Mouse (Mus musculus): Measurements from ENCODE around the gene Pcx. TPM values are rescaled to one million over a fixed set of nuclear protein-coding genes. Genes with fewer than 3 reads are reported as not detected.

Pcx gene
- polyA plus RNA-seq, 1 experiment from 2014 or later, result 18.6 TPM

- Histone ChIP-seq H3K4me1 (replicated peaks; ENCODE audit: control insufficient read depth, insufficient read depth, low read length) (peaks cover 13% of the 10 kb centered on the region), H3K9me3 (ENCODE audit: control insufficient read depth, low read length) (no peaks in the 10 kb centered on the region), H3K9ac (ENCODE audit: low read depth, low read length) (no peak overlapping the region), H3K4me3 (ENCODE audit: low read depth, low read length) (no peak overlapping the region), H3K27ac (ENCODE audit: low read depth, low read length) (no peak overlapping the region), H3K27me3 (replicated peaks; ENCODE audit: control insufficient read depth, insufficient read depth, low read length) (peaks cover 2% of the 10 kb centered on the region; the same call in 1 of the 2 replicates), H3K4me2 (no peak overlapping the region), H3K36me3 (ENCODE audit: control insufficient read depth, insufficient read depth, low read length) (peaks cover 15% of the 10 kb centered on the region; the same call in 1 of the 2 replicates)
- WGBS, result 85% methylated on average over 7 of the region's 7 CpGs
- ATAC-seq (replicated peaks; ENCODE audit: low FRiP score) (no peak), DNase-seq (ENCODE audit: low spot score) (no peak)
Observed at GRCm38 (mm10) chr19:4620721-4621120, 110.4 kb downstream of the Pcx start.

- Histone ChIP-seq H3K4me1 (replicated peaks; ENCODE audit: control insufficient read depth, insufficient read depth, low read length) (peaks cover 13% of the 10 kb centered on the region), H3K4me2 (no peak overlapping the region), H3K36me3 (ENCODE audit: control insufficient read depth, insufficient read depth, low read length) (peaks cover 15% of the 10 kb centered on the region; the same call in 1 of the 2 replicates), H3K27me3 (replicated peaks; ENCODE audit: control insufficient read depth, insufficient read depth, low read length) (no peaks in the 10 kb centered on the region), H3K9ac (ENCODE audit: low read depth, low read length) (no peak overlapping the region), H3K9me3 (ENCODE audit: control insufficient read depth, low read length) (no peaks in the 10 kb centered on the region), H3K27ac (ENCODE audit: low read depth, low read length) (no peak overlapping the region), H3K4me3 (ENCODE audit: low read depth, low read length) (no peak overlapping the region)
- WGBS, result 89% methylated on average over 5 of the region's 5 CpGs
- ATAC-seq (replicated peaks; ENCODE audit: low FRiP score), result no peak
- DNase-seq (ENCODE audit: low spot score), result no peak
Observed at GRCm38 (mm10) chr19:4622780-4623179, 112.5 kb downstream of the Pcx start.

GRCm38 (mm10) chr19:4623419-4623818 is 113.1 kb downstream of the Pcx start:
- no peak overlapping the region for H3K9ac ChIP-seq (ENCODE audit: low read depth, low read length)
- 92% methylated on average over 9 of the region's 9 CpGs for WGBS
- H3K4me1 ChIP-seq (replicated peaks; ENCODE audit: control insufficient read depth, insufficient read depth, low read length), result peaks cover 17% of the 10 kb centered on the region
- H3K9me3 ChIP-seq (ENCODE audit: control insufficient read depth, low read length), result no peaks in the 10 kb centered on the region
- no peak overlapping the region for H3K4me3 ChIP-seq (ENCODE audit: low read depth, low read length)
- DNase-seq (ENCODE audit: low spot score) (no peak), ATAC-seq (replicated peaks; ENCODE audit: low FRiP score) (no peak)
- no peak overlapping the region for H3K27ac ChIP-seq (ENCODE audit: low read depth, low read length)
- H3K4me2 ChIP-seq, result no peak overlapping the region
- peaks cover 15% of the 10 kb centered on the region; the same call in 1 of the 2 replicates for H3K36me3 ChIP-seq (ENCODE audit: control insufficient read depth, insufficient read depth, low read length)
- no peaks in the 10 kb centered on the region for H3K27me3 ChIP-seq (replicated peaks; ENCODE audit: control insufficient read depth, insufficient read depth, low read length)

GRCm38 (mm10) chr19:4624006-4624405 is 113.7 kb downstream of the Pcx start:
- 93% methylated on average over 12 of the region's 12 CpGs for WGBS
- Histone ChIP-seq H3K4me3 (ENCODE audit: low read depth, low read length) (no peak overlapping the region), H3K9me3 (ENCODE audit: control insufficient read depth, low read length) (no peaks in the 10 kb centered on the region), H3K4me1 (replicated peaks; ENCODE audit: control insufficient read depth, insufficient read depth, low read length) (peaks cover 17% of the 10 kb centered on the region), H3K36me3 (ENCODE audit: control insufficient read depth, insufficient read depth, low read length) (peaks cover 15% of the 10 kb centered on the region; the same call in 1 of the 2 replicates), H3K9ac (ENCODE audit: low read depth, low read length) (no peak overlapping the region), H3K4me2 (no peak overlapping the region), H3K27me3 (replicated peaks; ENCODE audit: control insufficient read depth, insufficient read depth, low read length) (no peaks in the 10 kb centered on the region), H3K27ac (ENCODE audit: low read depth, low read length) (no peak overlapping the region)
- ATAC-seq (replicated peaks; ENCODE audit: low FRiP score) (no peak), DNase-seq (ENCODE audit: low spot score) (no peak)

- ATAC-seq (replicated peaks; ENCODE audit: low FRiP score) (no peak; the same call in 1 of the 2 replicates), DNase-seq (ENCODE audit: low spot score) (no peak)
- H3K9me3 ChIP-seq (ENCODE audit: control insufficient read depth, low read length), result no peaks in the 10 kb centered on the region
- no peaks in the 10 kb centered on the region for H3K27me3 ChIP-seq (replicated peaks; ENCODE audit: control insufficient read depth, insufficient read depth, low read length)
- H3K27ac ChIP-seq (ENCODE audit: low read depth, low read length), result peak overlapping the region; percentile 87; the same call in 1 of the 2 replicates
- H3K4me2 ChIP-seq, result peak overlapping the region; percentile 94
- peaks cover 15% of the 10 kb centered on the region; the same call in 1 of the 2 replicates for H3K36me3 ChIP-seq (ENCODE audit: control insufficient read depth, insufficient read depth, low read length)
- H3K4me3 ChIP-seq (ENCODE audit: low read depth, low read length), result peak overlapping the region; percentile 81
- peaks cover 17% of the 10 kb centered on the region for H3K4me1 ChIP-seq (replicated peaks; ENCODE audit: control insufficient read depth, insufficient read depth, low read length)
- WGBS, result 30% methylated on average over 4 of the region's 4 CpGs
- H3K9ac ChIP-seq (ENCODE audit: low read depth, low read length), result peak overlapping the region; percentile 96
Observed at GRCm38 (mm10) chr19:4624406-4625178, 114.3 kb downstream of the Pcx start.

- Histone ChIP-seq H3K9ac (ENCODE audit: low read depth, low read length) (peak within 1 kb of the TSS; percentile 96), H3K4me2 (peak within 1 kb of the TSS; percentile 94), H3K9me3 (ENCODE audit: control insufficient read depth, low read length) (no peaks in the 10 kb centered on the region), H3K27me3 (replicated peaks; ENCODE audit: control insufficient read depth, insufficient read depth, low read length) (no peaks in the 10 kb centered on the region), H3K27ac (ENCODE audit: low read depth, low read length) (peak within 1 kb of the TSS; percentile 87), H3K4me3 (ENCODE audit: low read depth, low read length) (peak within 1 kb of the TSS; percentile 81), H3K36me3 (ENCODE audit: control insufficient read depth, insufficient read depth, low read length) (peaks cover 14% of the 10 kb centered on the region; the same call in 1 of the 2 replicates), H3K4me1 (replicated peaks; ENCODE audit: control insufficient read depth, insufficient read depth, low read length) (peaks cover 17% of the 10 kb centered on the region)
- peak; percentile 95 for DNase-seq (ENCODE audit: low spot score)
- WGBS, result under 1% methylated on average over 60 of the region's 64 CpGs
- ATAC-seq (replicated peaks; ENCODE audit: low FRiP score), result peak; percentile 92
Observed at GRCm38 (mm10) chr19:4625179-4625828, 115.0 kb downstream of the Pcx start, which contains the start of gene Rce1. Rce1 (minus strand) TSS chr19:4625641.

GRCm38 (mm10) chr19:4625829-4626535 is 115.7 kb downstream of the Pcx start:
- Histone ChIP-seq H3K4me1 (replicated peaks; ENCODE audit: control insufficient read depth, insufficient read depth, low read length) (peaks cover 17% of the 10 kb centered on the region), H3K9ac (ENCODE audit: low read depth, low read length) (peak overlapping the region; percentile 96), H3K27ac (ENCODE audit: low read depth, low read length) (peak overlapping the region; percentile 87), H3K4me2 (peak overlapping the region; percentile 94), H3K9me3 (ENCODE audit: control insufficient read depth, low read length) (no peaks in the 10 kb centered on the region), H3K4me3 (ENCODE audit: low read depth, low read length) (peak overlapping the region; percentile 81), H3K27me3 (replicated peaks; ENCODE audit: control insufficient read depth, insufficient read depth, low read length) (no peaks in the 10 kb centered on the region), H3K36me3 (ENCODE audit: control insufficient read depth, insufficient read depth, low read length) (peaks cover 13% of the 10 kb centered on the region; the same call in 1 of the 2 replicates)
- ATAC-seq (replicated peaks; ENCODE audit: low FRiP score), result peak; percentile 73
- WGBS, result 2% methylated on average over 35 of the region's 35 CpGs
- DNase-seq (ENCODE audit: low spot score), result no peak

GRCm38 (mm10) chr19:4628819-4629218 is 118.5 kb downstream of the Pcx start:
- Histone ChIP-seq H3K4me2 (no peak overlapping the region), H3K36me3 (ENCODE audit: control insufficient read depth, insufficient read depth, low read length) (no peaks in the 10 kb centered on the region; the same call in 1 of the 2 replicates), H3K4me3 (ENCODE audit: low read depth, low read length) (no peak overlapping the region), H3K4me1 (replicated peaks; ENCODE audit: control insufficient read depth, insufficient read depth, low read length) (peaks cover 17% of the 10 kb centered on the region), H3K9ac (ENCODE audit: low read depth, low read length) (no peak overlapping the region), H3K27ac (ENCODE audit: low read depth, low read length) (no peak overlapping the region), H3K9me3 (ENCODE audit: control insufficient read depth, low read length) (no peaks in the 10 kb centered on the region), H3K27me3 (replicated peaks; ENCODE audit: control insufficient read depth, insufficient read depth, low read length) (no peaks in the 10 kb centered on the region)
- 3% methylated on average over 1 of the region's 1 CpGs for WGBS
- DNase-seq (ENCODE audit: low spot score) (no peak), ATAC-seq (replicated peaks; ENCODE audit: low FRiP score) (no peak)
